Comparison of ENCODE assay signal across 10 mouse cellular contexts in the genomic region with DNA sequence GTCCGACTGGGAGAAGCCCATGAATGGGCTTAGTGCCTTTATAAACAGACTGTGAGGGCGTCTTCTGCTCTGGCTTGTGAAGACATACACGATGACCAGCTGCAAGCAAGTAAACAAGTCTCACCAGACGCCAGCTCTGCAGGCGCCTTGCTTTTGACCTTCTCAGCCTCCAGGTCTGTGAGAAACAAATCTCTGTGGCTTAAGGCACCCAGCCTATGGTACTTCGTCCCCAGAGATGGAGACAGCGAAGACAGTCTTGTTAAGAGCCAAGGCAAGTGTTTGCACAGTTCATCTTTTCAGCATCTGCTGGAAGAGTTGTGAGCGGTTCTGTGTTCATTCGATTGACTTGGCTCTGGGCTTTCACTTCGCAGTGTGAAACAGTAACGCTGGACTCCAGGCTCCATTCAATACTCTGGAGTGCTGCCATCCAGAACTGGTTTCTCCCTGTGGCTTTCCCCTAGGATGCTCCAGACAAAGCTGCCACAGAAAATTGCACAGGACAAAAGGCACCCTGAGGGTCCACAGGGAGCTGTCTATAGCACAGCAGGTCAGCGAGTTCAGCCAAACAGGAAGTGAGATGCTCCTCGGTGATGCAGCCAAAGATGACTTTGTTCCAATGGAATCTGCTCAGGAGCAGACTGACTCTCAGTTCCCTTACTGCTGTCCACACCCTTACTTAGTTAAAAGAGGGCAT.
DNase-seq lines count a peak whose midpoint lies in the region; ATAC-seq and TF ChIP-seq lines count a peak whose summit lies in the region.
"Had no signal": no experiment of that assay in that cellular context is flagged by ENCODE, and none has a peak within 500 bp of the region (broad histone marks: within the 10 kb centered on the region; RNA-seq: fewer than 3 reads in every experiment).

No protein-coding gene starts in this region.

- intact Hi-C loops in heart, adult 2 months (cut with DNase I), result no loop called here

- no peaks in the 10 kb centered on the region for H3K9me3 ChIP-seq in heart, embryonic 12.5 days (replicated peaks)
- H3K9me3 ChIP-seq: liver, embryonic 13.5 days had no signal

- CTCF ChIA-PET in Patski (lab: Charles Lee), result no interaction called here

- H3K4me3 ChIP-seq in heart, adult 2 months, result no peak overlapping the region
- H3K4me3 ChIP-seq in heart, embryonic 12.5 days, result no peak overlapping the region
- H3K4me3 ChIP-seq: liver, embryonic 13.5 days had no signal

- no peak for TF ChIP-seq POLR2A in heart, adult 2 months (IDR thresholded peaks at IDR 0.05; ENCODE audit: insufficient read depth, low read depth, low read length)

- no peak overlapping the region for H3K27ac ChIP-seq in heart, adult 2 months
- H3K27ac ChIP-seq in heart, embryonic 12.5 days (ENCODE audit: poor library complexity, severe bottlenecking), result no peak overlapping the region
- H3K27ac ChIP-seq: liver, embryonic 13.5 days had no signal

- no peak for ATAC-seq in heart, embryonic 12.5 days (ENCODE audit: insufficient number of reproducible peaks, low FRiP score)
- ATAC-seq in Patski, result peak; percentile 65
- ATAC-seq in megakaryocyte, adult 5-6 weeks (ENCODE audit: poor library complexity, severe bottlenecking), result 0 out of 2 replicates have a peak, but pooled peaks have one; percentile 24
- ATAC-seq: inflammation-experienced regulatory T-cells, adult 6 months had no signal

- H3K36me3 ChIP-seq in heart, adult 2 months (ENCODE audit: control insufficient read depth, insufficient read depth, low read length), result no peaks in the 10 kb centered on the region
- H3K36me3 ChIP-seq in heart, embryonic 12.5 days, result no peaks in the 10 kb centered on the region
- H3K36me3 ChIP-seq: liver, embryonic 13.5 days had no signal

- peaks cover 2% of the 10 kb centered on the region; the same call in 1 of the 2 replicates for H3K4me1 ChIP-seq in heart, adult 2 months (ENCODE audit: control insufficient read depth, insufficient read depth, low read length)
- 0 out of 2 replicates have a peak, but pooled peaks cover 4% of the 10 kb centered on the region for H3K4me1 ChIP-seq in heart, embryonic 12.5 days (replicated peaks)
- H3K4me1 ChIP-seq: liver, embryonic 13.5 days had no signal

- no peaks in the 10 kb centered on the region for H3K27me3 ChIP-seq in heart, adult 2 months (ENCODE audit: control insufficient read depth, insufficient read depth, low read length)
- H3K27me3 ChIP-seq in heart, embryonic 12.5 days (replicated peaks), result no peaks in the 10 kb centered on the region
- H3K27me3 ChIP-seq in Patski, result no peaks in the 10 kb centered on the region
- H3K27me3 ChIP-seq: liver, embryonic 13.5 days had no signal

- peak; percentile 43 to 47 for DNase-seq in heart, adult 2 months
- DNase-seq in Patski (ENCODE audit: low read depth, low spot score) (no peak), MN1 (ENCODE audit: low spot score) (no peak)
- peak; percentile 54 for DNase-seq in gastrocnemius, postnatal 25 days
- no peak for DNase-seq in right cerebral cortex, adult 2 months (ENCODE audit: low spot score in 2 of 2)
- no peak for DNase-seq in adrenal gland, postnatal 10 days
- DNase-seq: liver, embryonic 13.5 days had no signal

- no peak for TF ChIP-seq EP300 in heart, adult 2 months (IDR thresholded peaks at IDR 0.05; ENCODE audit: insufficient read depth, low read depth, low read length)

- WGBS in heart, adult 2 months, result 43% methylated on average over 13 of the region's 13 CpGs
- WGBS in heart, embryonic 12.5 days, result 67% methylated on average over 13 of the region's 13 CpGs

- H3K4me2 ChIP-seq in heart, embryonic 12.5 days, result no peak overlapping the region
- H3K4me2 ChIP-seq: liver, embryonic 13.5 days had no signal

- H3K9ac ChIP-seq in heart, adult 2 months (ENCODE audit: low read depth, low read length), result no peak overlapping the region
- H3K9ac ChIP-seq in heart, embryonic 12.5 days, result no peak overlapping the region
- H3K9ac ChIP-seq: liver, embryonic 13.5 days had no signal

- no peak for TF ChIP-seq CTCF in heart, adult 2 months (IDR thresholded peaks at IDR 0.05)
- no peak for TF ChIP-seq CTCF in Patski (IDR thresholded peaks at IDR 0.05)

- POLR2A ChIA-PET in Patski (lab: Charles Lee), result no interaction called here

- in situ Hi-C loops in Patski (cut with MboI; ENCODE audit: low pct_unique_long_range_greater_than_20kb), result no loop called here

- no peaks in the 10 kb centered on the region for H3K79me2 ChIP-seq in heart, adult 2 months (replicated peaks; ENCODE audit: control insufficient read depth, insufficient read depth, low read length)

Comparison
In these comparisons a context has a peak if more than half of its experiments do, and no peak if none do; other contexts are left out.
1. DNase-seq: peak in heart, adult 2 months (2 of 2) and gastrocnemius, postnatal 25 days (single experiment); none in Patski (single experiment), right cerebral cortex, adult 2 months (0 of 2), adrenal gland, postnatal 10 days (single experiment) and MN1 (single experiment).